Mouse (Mus musculus) midbrain, embryonic 12.5 days (tissue): Measurements from ENCODE around the gene Il25. TPM values are rescaled to one million over a fixed set of nuclear protein-coding genes. Genes with fewer than 3 reads are reported as not detected.

Experiments used
- ATAC-seq: fragments of 200-750 bp; cut with Nextera tagmentation; 2 replicates; pipeline ENCODE4 v1.8.0; 2017; ENCODE audit warnings: low read depth, moderate TSS enrichment, moderate library complexity; ENCODE audit not compliant: low FRiP score
- H3K27ac ChIP-seq: fragments of 300-500 bp; sonication (generic); replicated peaks from 2 replicates; pipeline ENCODE4 v1.5.1; 2016; ENCODE audit warnings: mild to moderate bottlenecking
- H3K27me3 ChIP-seq: fragments of 300-500 bp; sonication (generic); 2 replicates; pipeline ENCODE4 v1.6.1; 2016; ENCODE audit warnings: mild to moderate bottlenecking
- H3K36me3 ChIP-seq: fragments of 300-500 bp; sonication (generic); 2 replicates; pipeline ENCODE4 v1.6.1; 2016
- H3K4me1 ChIP-seq: fragments of 300-500 bp; sonication (generic); 2 replicates; pipeline ENCODE4 v1.6.1; 2016
- H3K4me2 ChIP-seq: fragments of 300-500 bp; sonication (generic); replicated peaks from 2 replicates; pipeline ENCODE4 v1.6.1; 2016; ENCODE audit warnings: mild to moderate bottlenecking, moderate library complexity
- H3K4me3 ChIP-seq: fragments of 300-500 bp; sonication (generic); 2 replicates; pipeline ENCODE4 v1.5.1; 2016; ENCODE audit warnings: mild to moderate bottlenecking
- H3K9ac ChIP-seq: fragments of 300-500 bp; sonication (generic); replicated peaks from 2 replicates; pipeline ENCODE4 v1.6.1; 2016; ENCODE audit warnings: mild to moderate bottlenecking, moderate library complexity
- H3K9me3 ChIP-seq: fragments of 300-500 bp; sonication (generic); 2 replicates; pipeline ENCODE4 v1.6.1; 2016; ENCODE audit warnings: mild to moderate bottlenecking
- WGBS: fragments of 180-500 bp; shearing (Covaris S2); methylation state at CpG from one replicate; pipeline ENCODE4 v1.1.7; 2016; 5-methylcytosine and 5-hydroxymethylcytosine counted together
- polyA plus RNA-seq: library from polyadenylated mRNA; unstranded; fragments of >200 nt; fragmentation: Nextera tagmentation; extraction: Ambion mirVana; gene quantifications from 2 replicates; pipeline ENCODE4 v1.2.1, GENCODE M21; 2016

The Il25 gene
- polyA plus RNA-seq, result not detected in 2 replicates

DNA sequence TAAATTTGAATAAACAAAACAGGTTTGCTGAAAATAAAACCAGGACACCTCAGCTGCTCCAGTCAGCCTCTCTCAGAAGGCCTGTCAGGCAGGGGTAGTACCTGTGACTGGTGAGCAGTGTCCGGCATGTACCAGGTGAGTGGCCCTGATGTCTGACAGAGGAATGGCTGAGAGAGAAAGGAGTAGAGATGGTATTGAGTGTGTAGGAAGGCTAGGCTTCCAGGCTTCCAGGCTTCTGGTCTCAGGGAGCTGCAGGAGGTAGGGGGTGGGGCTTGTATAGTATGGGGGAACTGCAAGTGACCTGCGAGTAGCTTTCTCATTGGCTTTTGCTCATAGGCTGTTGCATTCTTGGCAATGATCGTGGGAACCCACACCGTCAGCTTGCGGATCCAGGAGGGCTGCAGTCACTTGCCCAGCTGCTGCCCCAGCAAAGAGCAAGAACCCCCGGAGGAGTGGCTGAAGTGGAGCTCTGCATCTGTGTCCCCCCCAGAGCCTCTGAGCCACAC, at the start of gene Il25:
Il25 (plus strand) TSS at position 51 of the 506 bp plus-strand sequence.
- Histone ChIP-seq H3K4me1 (peaks cover 23% of the 10 kb centered on the region), H3K9ac (no peak within 1 kb of the TSS), H3K36me3 (no peaks in the 10 kb centered on the region), H3K4me2 (no peak within 1 kb of the TSS), H3K4me3 (no peak within 1 kb of the TSS), H3K9me3 (no peaks in the 10 kb centered on the region), H3K27me3 (peaks cover 11% of the 10 kb centered on the region; the same call in 1 of the 2 replicates), H3K27ac (no peak within 1 kb of the TSS)
- no peak for ATAC-seq
- WGBS, result 38% methylated on average over 6 of the region's 6 CpGs

DNA sequence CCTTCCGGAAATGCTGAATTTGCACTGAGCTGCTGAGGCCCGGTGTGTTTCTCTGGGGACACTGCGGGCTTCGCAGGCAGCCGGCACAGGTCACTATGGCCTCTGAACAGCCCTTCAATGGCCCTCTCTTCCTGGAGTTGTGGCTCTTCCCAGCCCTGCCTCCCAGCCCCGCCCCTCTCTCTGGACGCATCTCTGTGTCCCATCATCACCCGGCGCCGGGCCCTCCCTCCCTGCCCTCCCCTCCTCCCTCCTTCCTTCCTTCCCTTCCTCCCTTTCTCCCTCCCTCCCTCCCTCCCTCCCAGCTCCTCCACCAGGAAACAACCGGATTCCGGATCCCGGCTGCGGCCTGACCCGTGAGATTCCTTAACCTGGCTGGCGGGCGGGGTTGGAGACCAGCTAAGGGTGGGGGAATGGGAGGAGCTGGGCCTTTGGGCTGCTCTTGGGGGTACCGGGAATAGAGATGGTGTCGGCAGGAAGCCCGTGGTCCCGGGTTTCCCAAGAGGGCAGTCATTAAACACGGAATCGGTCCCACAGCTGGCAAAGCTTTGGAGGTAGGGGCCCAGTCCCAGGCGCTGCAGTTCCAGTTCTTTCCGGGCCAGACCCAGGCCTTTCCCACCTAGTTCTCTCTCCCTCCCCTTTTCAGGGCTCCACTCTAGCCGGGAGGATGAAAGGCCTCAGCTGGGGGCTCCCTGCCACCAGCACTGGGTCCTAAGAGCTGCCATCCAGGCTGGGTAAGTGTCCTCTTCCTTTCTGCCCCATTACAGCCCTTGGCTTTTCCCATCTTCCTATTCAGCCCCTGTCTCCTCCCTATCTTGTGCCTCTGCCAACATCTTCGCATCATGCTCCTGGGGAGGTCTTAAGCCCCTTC, 49.1 kb upstream of the Il25 start, which contains the start of the genes Bcl2l2 and Gm20521:
Bcl2l2 (plus strand) TSS at position 224 of the 868 bp plus-strand sequence.
Gm20521 (plus strand) TSS at position 288 of the 868 bp plus-strand sequence.
- peaks cover 9% of the 10 kb centered on the region for H3K27me3 ChIP-seq
- H3K27ac ChIP-seq, result peak within 1 kb of the TSS; percentile 90
- under 1% methylated on average over 26 of the region's 27 CpGs for WGBS
- peaks cover 11% of the 10 kb centered on the region; the same call in 1 of the 2 replicates for H3K36me3 ChIP-seq
- peak within 1 kb of the TSS; percentile 80 for H3K9ac ChIP-seq
- peak within 1 kb of the TSS; percentile 66 for H3K4me3 ChIP-seq
- ATAC-seq, result peak; percentile 91
- no peaks in the 10 kb centered on the region for H3K9me3 ChIP-seq
- peaks cover 24% of the 10 kb centered on the region for H3K4me1 ChIP-seq
- peak within 1 kb of the TSS; percentile 71 for H3K4me2 ChIP-seq

DNA sequence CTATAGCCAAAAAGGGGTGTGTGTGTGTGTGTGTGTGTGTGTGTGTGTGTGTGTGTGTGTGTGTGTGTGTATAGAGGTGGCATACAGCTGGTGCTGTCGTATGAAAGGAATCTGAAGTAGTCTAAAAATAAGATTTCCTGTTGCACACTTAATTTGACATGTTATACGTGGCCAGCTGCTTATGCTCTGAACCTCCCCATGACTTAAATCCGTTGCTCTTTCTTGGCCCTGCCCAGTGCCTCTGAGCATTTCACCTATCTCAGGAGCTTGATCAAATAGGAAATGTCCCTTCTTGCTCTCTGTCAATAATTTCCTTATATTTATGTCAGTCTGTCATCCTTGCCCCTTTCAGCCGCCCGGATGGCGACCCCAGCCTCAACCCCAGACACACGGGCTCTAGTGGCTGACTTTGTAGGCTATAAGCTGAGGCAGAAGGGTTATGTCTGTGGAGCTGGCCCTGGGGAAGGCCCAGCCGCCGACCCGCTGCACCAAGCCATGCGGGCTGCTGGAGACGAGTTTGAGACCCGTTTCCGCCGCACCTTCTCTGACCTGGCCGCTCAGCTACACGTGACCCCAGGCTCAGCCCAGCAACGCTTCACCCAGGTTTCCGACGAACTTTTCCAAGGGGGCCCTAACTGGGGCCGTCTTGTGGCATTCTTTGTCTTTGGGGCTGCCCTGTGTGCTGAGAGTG, 48.3 kb upstream of the Il25 start:
- Histone ChIP-seq H3K9me3 (no peaks in the 10 kb centered on the region), H3K27ac (peak overlapping the region; percentile 90), H3K4me2 (peak overlapping the region; percentile 71), H3K4me1 (peaks cover 24% of the 10 kb centered on the region), H3K27me3 (0 out of 2 replicates have a peak, but pooled peaks cover 4% of the 10 kb centered on the region), H3K36me3 (peaks cover 11% of the 10 kb centered on the region; the same call in 1 of the 2 replicates), H3K9ac (peak overlapping the region; percentile 80), H3K4me3 (peak overlapping the region; percentile 66)
- ATAC-seq, result no peak
- WGBS, result 40% methylated on average over 21 of the region's 21 CpGs

DNA sequence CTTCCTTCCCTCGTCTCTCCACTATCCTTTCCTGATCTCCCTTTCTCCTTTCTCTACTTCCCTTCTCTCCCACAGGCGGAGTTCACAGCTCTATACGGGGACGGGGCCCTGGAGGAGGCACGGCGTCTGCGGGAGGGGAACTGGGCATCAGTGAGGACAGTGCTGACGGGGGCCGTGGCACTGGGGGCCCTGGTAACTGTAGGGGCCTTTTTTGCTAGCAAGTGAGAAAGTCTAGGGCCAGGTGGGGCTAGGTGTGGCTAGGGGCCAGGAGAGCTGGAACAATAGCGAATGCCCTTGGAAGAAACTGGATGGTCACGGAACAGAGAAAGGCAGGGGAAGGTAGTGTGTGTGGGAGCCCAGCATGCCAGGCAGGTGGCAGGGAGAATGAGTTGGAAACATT, 47.2 kb upstream of the Il25 start:
- H3K36me3 ChIP-seq, result peaks cover 11% of the 10 kb centered on the region; the same call in 1 of the 2 replicates
- no peak overlapping the region for H3K27ac ChIP-seq
- 92% methylated on average over 11 of the region's 11 CpGs for WGBS
- peaks cover 24% of the 10 kb centered on the region for H3K4me1 ChIP-seq
- H3K4me2 ChIP-seq, result peak overlapping the region; percentile 71; the same call in 1 of the 2 replicates
- no peaks in the 10 kb centered on the region for H3K9me3 ChIP-seq
- H3K9ac ChIP-seq, result no peak overlapping the region
- H3K27me3 ChIP-seq, result 0 out of 2 replicates have a peak, but pooled peaks cover 4% of the 10 kb centered on the region
- ATAC-seq, result no peak
- no peak overlapping the region for H3K4me3 ChIP-seq

DNA sequence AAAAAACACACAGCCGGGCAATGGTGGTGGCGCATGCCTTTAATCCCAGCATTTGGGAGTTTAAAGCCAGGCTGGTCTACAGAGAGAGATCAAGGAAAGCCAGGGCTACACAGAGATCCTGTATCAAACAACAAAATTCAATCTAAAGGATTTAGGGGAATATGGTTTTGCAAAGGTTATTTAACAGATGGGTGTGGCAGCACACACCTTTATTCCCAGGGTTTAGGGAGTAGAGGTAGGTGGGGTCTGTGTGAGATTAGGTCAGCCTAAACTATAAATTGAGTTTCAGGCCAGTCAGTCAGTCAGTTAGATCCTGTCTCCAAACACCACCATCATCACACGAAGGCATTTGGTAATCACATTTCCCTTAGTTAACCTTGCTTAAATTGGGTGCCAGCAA, 40.3 kb upstream of the Il25 start, which contains the start of gene Pabpn1:
Pabpn1 (plus strand) TSS at position 301 of the 400 bp plus-strand sequence.
- Histone ChIP-seq H3K9ac (0 out of 2 replicates have a peak within 1 kb of the TSS, but pooled peaks have one; percentile 35), H3K9me3 (no peaks in the 10 kb centered on the region), H3K27ac (peak within 1 kb of the TSS; percentile 79), H3K4me1 (peaks cover 22% of the 10 kb centered on the region), H3K36me3 (peaks cover 19% of the 10 kb centered on the region), H3K4me3 (peak within 1 kb of the TSS; percentile 98), H3K4me2 (peak within 1 kb of the TSS; percentile 51), H3K27me3 (no peaks in the 10 kb centered on the region)
- WGBS, result 91% methylated on average over 3 of the region's 3 CpGs
- no peak for ATAC-seq

DNA sequence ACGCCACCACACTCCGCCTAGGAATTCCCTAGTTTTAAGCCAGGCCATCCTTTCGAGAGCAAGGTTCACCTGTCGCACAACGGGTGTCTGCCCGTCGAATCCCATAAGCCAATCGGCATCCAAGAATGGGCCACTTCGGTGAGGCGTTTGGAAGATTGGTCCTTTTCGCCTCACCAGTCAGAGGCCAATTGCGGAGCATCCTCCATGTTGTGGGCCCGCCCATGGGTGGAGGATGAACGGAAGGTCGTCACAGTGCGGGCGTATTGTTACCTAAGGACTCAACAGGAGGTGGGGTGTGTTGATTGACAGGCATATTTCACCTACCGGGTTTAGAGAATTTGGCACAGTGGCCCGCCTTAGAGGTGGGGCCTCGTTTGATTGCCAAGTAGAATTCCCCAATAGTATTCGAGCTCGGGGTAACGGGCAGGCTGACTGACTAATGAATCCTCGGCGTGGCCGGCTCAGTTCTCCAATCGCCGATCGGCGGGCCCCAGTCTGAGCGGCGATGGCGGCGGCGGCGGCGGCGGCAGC, 38.8 kb upstream of the Il25 start:
- peak overlapping the region; percentile 100 for H3K9ac ChIP-seq

DNA sequence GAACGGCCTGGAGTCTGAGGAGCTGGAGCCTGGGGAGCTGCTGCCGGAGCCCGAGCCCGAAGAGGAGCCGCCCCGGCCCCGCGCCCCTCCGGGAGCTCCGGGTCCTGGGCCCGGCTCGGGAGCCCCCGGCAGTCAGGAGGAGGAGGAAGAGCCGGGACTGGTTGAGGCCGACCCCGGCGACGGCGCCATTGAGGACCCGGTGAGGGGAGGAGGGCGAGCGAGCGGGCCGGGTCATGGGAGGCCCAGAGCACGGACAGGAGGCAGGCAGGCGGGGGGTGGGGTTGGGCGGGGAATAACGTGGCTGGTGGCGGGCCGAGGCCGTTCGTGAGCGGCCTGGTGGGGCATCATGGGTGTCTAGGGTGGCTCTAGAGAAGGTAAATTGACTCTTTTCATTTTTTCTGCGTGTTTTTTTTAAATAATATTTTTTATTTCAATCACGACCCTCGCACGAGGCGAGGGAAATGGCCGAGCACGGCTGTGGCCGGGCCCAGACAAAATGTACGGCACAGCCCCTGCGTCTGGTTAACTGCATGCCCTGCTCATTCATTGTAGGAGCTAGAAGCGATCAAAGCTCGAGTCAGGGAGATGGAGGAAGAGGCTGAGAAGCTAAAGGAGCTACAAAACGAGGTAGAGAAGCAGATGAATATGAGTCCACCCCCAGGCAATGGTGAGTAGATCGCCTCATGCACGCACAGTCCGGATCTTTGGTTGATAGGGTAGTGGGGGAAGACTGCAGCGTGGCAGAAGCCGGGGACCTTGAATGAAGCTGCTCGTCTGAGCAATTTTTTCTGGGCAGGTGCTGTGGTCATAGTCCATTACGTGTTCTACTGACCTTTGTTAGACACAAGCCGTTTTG, 38.0 kb upstream of the Il25 start:
- peak overlapping the region; percentile 100 for H3K9ac ChIP-seq
- ATAC-seq, result peak; percentile 59
- H3K4me1 ChIP-seq, result peaks cover 22% of the 10 kb centered on the region
- H3K36me3 ChIP-seq, result peaks cover 30% of the 10 kb centered on the region
- H3K4me2 ChIP-seq, result peak overlapping the region; percentile 74
- H3K4me3 ChIP-seq, result peak overlapping the region; percentile 98
- WGBS, result under 1% methylated on average over 50 of the region's 54 CpGs
- peak overlapping the region; percentile 93 for H3K27ac ChIP-seq
- H3K9me3 ChIP-seq, result no peaks in the 10 kb centered on the region
- no peaks in the 10 kb centered on the region for H3K27me3 ChIP-seq

More for the DNA sequence above, 38.8 kb upstream of the Il25 start:
- peaks cover 22% of the 10 kb centered on the region for H3K4me1 ChIP-seq
- H3K4me3 ChIP-seq, result peak overlapping the region; percentile 98
- peaks cover 30% of the 10 kb centered on the region for H3K36me3 ChIP-seq
- under 1% methylated on average over 38 of the region's 38 CpGs for WGBS
- no peaks in the 10 kb centered on the region for H3K27me3 ChIP-seq
- peak overlapping the region; percentile 51 for H3K4me2 ChIP-seq
- H3K9me3 ChIP-seq, result no peaks in the 10 kb centered on the region
- ATAC-seq, result peak; percentile 99
- H3K27ac ChIP-seq, result peak overlapping the region; percentile 93

DNA sequence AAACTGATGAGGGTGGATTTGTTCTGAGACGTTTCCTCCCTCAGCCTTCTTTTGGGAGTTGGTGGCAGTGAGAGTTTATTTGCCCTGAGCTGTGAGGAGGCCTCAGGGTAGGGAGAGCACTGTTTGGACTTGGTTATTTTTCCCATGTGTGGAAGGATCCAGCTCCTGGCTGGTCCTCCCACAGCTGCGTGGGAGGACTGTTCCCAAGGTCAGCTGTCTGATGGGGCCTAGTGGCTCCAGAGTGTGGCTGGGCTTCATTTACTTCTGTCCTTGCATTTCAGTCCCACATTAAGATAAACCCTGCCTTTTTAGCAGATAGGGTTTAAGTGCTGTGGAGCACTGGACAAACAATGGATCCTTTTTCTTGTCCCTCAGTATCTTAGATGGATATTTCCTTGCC, 35.0 kb upstream of the Il25 start:
- Histone ChIP-seq H3K4me1 (peaks cover 22% of the 10 kb centered on the region), H3K27ac (0 out of 2 replicates have a peak overlapping the region, but pooled peaks have one; percentile 1), H3K9me3 (no peaks in the 10 kb centered on the region), H3K4me3 (no peak overlapping the region), H3K9ac (peak overlapping the region; percentile 8; the same call in 1 of the 2 replicates), H3K4me2 (no peak overlapping the region), H3K36me3 (peaks cover 30% of the 10 kb centered on the region), H3K27me3 (no peaks in the 10 kb centered on the region)
- ATAC-seq, result no peak
- WGBS, result 69% methylated on average over 2 of the region's 2 CpGs

DNA sequence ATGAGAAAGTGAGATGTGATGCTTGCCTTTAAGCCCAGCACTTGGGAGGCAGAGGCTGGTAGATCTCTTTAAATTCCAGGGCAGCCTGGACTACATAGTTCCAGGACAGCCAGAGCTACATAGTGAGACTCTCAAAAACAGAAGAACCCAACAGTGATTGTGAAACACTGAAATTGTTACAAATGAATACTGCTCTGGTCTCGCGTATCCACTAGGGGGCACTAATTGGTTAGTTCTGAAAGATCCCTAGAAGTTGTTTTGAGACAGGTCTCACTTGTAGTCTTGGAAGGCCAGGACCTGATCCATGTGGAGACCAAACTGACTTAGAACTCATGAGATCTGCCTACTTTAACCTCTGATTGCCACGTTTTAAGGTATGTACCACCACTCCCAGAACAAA, 32.1 kb upstream of the Il25 start:
- H3K9ac ChIP-seq, result no peak overlapping the region
- peak overlapping the region; percentile 58; the same call in 1 of the 2 replicates for H3K27ac ChIP-seq
- no peaks in the 10 kb centered on the region for H3K27me3 ChIP-seq
- no peaks in the 10 kb centered on the region for H3K9me3 ChIP-seq
- H3K4me3 ChIP-seq, result no peak overlapping the region
- peak; percentile 36; the same call in 1 of the 2 replicates for ATAC-seq
- H3K36me3 ChIP-seq, result peaks cover 35% of the 10 kb centered on the region
- no peak overlapping the region for H3K4me2 ChIP-seq
- WGBS, result 0% methylated on average over 3 of the region's 3 CpGs
- H3K4me1 ChIP-seq, result peaks cover 16% of the 10 kb centered on the region

DNA sequence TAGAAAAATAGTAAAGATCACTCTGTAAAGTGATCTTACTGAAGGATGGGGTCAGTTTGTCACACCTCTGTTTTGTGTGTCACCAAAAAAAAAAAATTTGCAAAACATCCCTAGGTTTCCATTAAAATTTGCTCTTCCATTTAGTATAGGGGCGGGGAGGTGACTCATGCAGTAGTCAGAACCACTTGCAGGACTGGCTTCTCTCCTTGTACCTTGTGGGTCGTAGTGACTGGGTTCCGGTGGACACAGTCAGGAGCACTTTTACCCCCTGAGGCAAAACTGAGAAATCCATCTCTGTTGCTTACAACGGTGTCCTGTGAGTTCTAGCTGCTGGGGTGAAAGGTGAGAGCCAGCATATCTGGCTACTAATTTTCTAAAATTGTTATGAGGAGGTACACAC, 28.9 kb upstream of the Il25 start:
- H3K36me3 ChIP-seq, result peaks cover 33% of the 10 kb centered on the region
- 93% methylated on average over 4 of the region's 4 CpGs for WGBS

More for the DNA sequence above, 28.9 kb upstream of the Il25 start:
- no peak for ATAC-seq
- Histone ChIP-seq H3K27me3 (no peaks in the 10 kb centered on the region), H3K27ac (no peak overlapping the region), H3K9ac (no peak overlapping the region), H3K9me3 (no peaks in the 10 kb centered on the region), H3K4me1 (no peaks in the 10 kb centered on the region), H3K4me3 (no peak overlapping the region), H3K4me2 (no peak overlapping the region)
